ENCODE assay signal across 20 mouse cellular contexts in genomic region chr4:142162729-142163128, GRCm38 (mm10).
A peak's percentile ranks its signal among the peaks of the same experiment; 100 is the strongest.
DNase-seq lines count a peak whose midpoint lies in the region; ATAC-seq lines count a peak whose summit lies in the region.
"Had no signal": no experiment of that assay in that cellular context is flagged by ENCODE, and none has a peak within 500 bp of the region (broad histone marks: within the 10 kb centered on the region; RNA-seq: fewer than 3 reads in every experiment).

No protein-coding gene starts in this region.

- DNase-seq in urinary bladder, postnatal 14 days (ENCODE audit: low spot score) = peak; percentile 47
- no peak for DNase-seq in urinary bladder, postnatal 36 days (ENCODE audit: low spot score in 2 of 2)
- DNase-seq in lung, postnatal 25 days (ENCODE audit: low spot score) = peak; percentile 41
- DNase-seq in adrenal gland, postnatal 14 days = no peak
- DNase-seq in urinary bladder, postnatal 25 days (ENCODE audit: low spot score) = no peak
- no peak for DNase-seq in heart, postnatal 4 days
- DNase-seq: B cell, adult 2 months; cerebellum, postnatal 14 days; gastrocnemius, adult 2 months; heart, adult 11 months; right cerebral cortex, adult 18-20 months; spleen, adult 18-20 months had no signal

- no peak overlapping the region for H3K9ac ChIP-seq in liver, embryonic 15.5 days
- H3K9ac ChIP-seq: forebrain, embryonic 15.5 days; heart, embryonic 15.5 days; hindbrain, embryonic 12.5 days; intestine, embryonic 15.5 days; limb, embryonic 15.5 days; midbrain, embryonic 12.5 days had no signal

- no peak overlapping the region for H3K4me3 ChIP-seq in liver, embryonic 15.5 days (replicated peaks)
- H3K4me3 ChIP-seq: forebrain, embryonic 15.5 days; gastrocnemius, adult 2 months; heart, embryonic 15.5 days; hindbrain, embryonic 12.5 days; intestine, embryonic 15.5 days; limb, embryonic 15.5 days; midbrain, embryonic 12.5 days had no signal

- H3K27me3 ChIP-seq in liver, embryonic 15.5 days = no peaks in the 10 kb centered on the region
- H3K27me3 ChIP-seq: forebrain, embryonic 15.5 days; heart, embryonic 15.5 days; hindbrain, embryonic 12.5 days; intestine, embryonic 15.5 days; limb, embryonic 15.5 days; Patski had no signal

- 64% methylated on average over 9 of the region's 9 CpGs for WGBS in liver, embryonic 15.5 days (ENCODE audit: insufficient replicate concordance)

- H3K36me3 ChIP-seq in liver, embryonic 15.5 days (replicated peaks) = no peaks in the 10 kb centered on the region
- H3K36me3 ChIP-seq: heart, embryonic 15.5 days; hindbrain, embryonic 12.5 days had no signal

- H3K4me1 ChIP-seq in liver, embryonic 15.5 days (replicated peaks) = peaks cover 10% of the 10 kb centered on the region; the same call in 1 of the 2 replicates

- no peak overlapping the region for H3K27ac ChIP-seq in liver, embryonic 15.5 days (replicated peaks)
- H3K27ac ChIP-seq: forebrain, embryonic 15.5 days; gastrocnemius, adult 2 months; heart, embryonic 15.5 days; intestine, embryonic 15.5 days; limb, embryonic 15.5 days; midbrain, embryonic 12.5 days had no signal

- no peak overlapping the region for H3K4me2 ChIP-seq in liver, embryonic 15.5 days
- H3K4me2 ChIP-seq: forebrain, embryonic 15.5 days; heart, embryonic 15.5 days; hindbrain, embryonic 12.5 days; intestine, embryonic 15.5 days; limb, embryonic 15.5 days; midbrain, embryonic 12.5 days had no signal

- no peaks in the 10 kb centered on the region for H3K9me3 ChIP-seq in liver, embryonic 15.5 days (replicated peaks)
- H3K9me3 ChIP-seq: forebrain, embryonic 15.5 days; heart, embryonic 15.5 days; intestine, embryonic 15.5 days; limb, embryonic 15.5 days had no signal

- ATAC-seq in liver, embryonic 15.5 days (ENCODE audit: insufficient read depth) = peak; percentile 36; the same call in 1 of the 2 replicates
- ATAC-seq: forebrain, embryonic 15.5 days; intestine, embryonic 15.5 days; Patski had no signal

Comparison
In these comparisons a context has a peak if more than half of its experiments do, and no peak if none do; other contexts are left out.
1. DNase-seq: peak in urinary bladder, postnatal 14 days (single experiment) and lung, postnatal 25 days (single experiment); none in urinary bladder, postnatal 36 days (0 of 2), adrenal gland, postnatal 14 days (single experiment), urinary bladder, postnatal 25 days (single experiment) and heart, postnatal 4 days (single experiment).